Mouse (Mus musculus): ENCODE measurements at regions not wholly inside any gene's neighbourhood (a gene's known extent, or its start where the extent isn't known, plus 50 kb on each side); places are given as distances from the start of the nearest gene placed in this dataset.

GRCm38 (mm10) chr7:36087598-36087997 is 284.8 kb upstream of the Zfp507 start:
- H3K4me3 ChIP-seq, result no peak overlapping the region
- no peak overlapping the region for H3K4me2 ChIP-seq (replicated peaks)
- no peaks in the 10 kb centered on the region for H3K36me3 ChIP-seq
- H3K9me3 ChIP-seq, result no peaks in the 10 kb centered on the region
- WGBS, result 89% methylated on average over 6 of the region's 6 CpGs
- H3K4me1 ChIP-seq, result peaks cover 18% of the 10 kb centered on the region
- no peak overlapping the region for H3K9ac ChIP-seq
- ATAC-seq (ENCODE audit: insufficient number of reproducible peaks, insufficient read depth, low FRiP score, low TSS enrichment), result no peak
- H3K27ac ChIP-seq, result no peak overlapping the region
- H3K27me3 ChIP-seq, result no peaks in the 10 kb centered on the region

- H3K9me3 ChIP-seq, result no peaks in the 10 kb centered on the region
- no peak overlapping the region for H3K27ac ChIP-seq
- H3K9ac ChIP-seq, result no peak overlapping the region
- H3K27me3 ChIP-seq, result no peaks in the 10 kb centered on the region
- H3K4me2 ChIP-seq (replicated peaks), result no peak overlapping the region
- no peak overlapping the region for H3K4me3 ChIP-seq
- peaks cover 22% of the 10 kb centered on the region for H3K4me1 ChIP-seq
- no peaks in the 10 kb centered on the region for H3K36me3 ChIP-seq
- WGBS, result 65% methylated on average over 6 of the region's 6 CpGs
- ATAC-seq (ENCODE audit: insufficient number of reproducible peaks, insufficient read depth, low FRiP score, low TSS enrichment), result no peak
Measured at GRCm38 (mm10) chr7:36078666-36079065, 275.9 kb upstream of the Zfp507 start.

- Histone ChIP-seq H3K4me1 (peaks cover 22% of the 10 kb centered on the region), H3K27me3 (no peaks in the 10 kb centered on the region), H3K4me2 (replicated peaks) (no peak overlapping the region), H3K4me3 (no peak overlapping the region), H3K36me3 (no peaks in the 10 kb centered on the region), H3K9me3 (no peaks in the 10 kb centered on the region), H3K27ac (no peak overlapping the region), H3K9ac (no peak overlapping the region)
- ATAC-seq (ENCODE audit: insufficient number of reproducible peaks, insufficient read depth, low FRiP score, low TSS enrichment), result no peak
- 66% methylated on average over 11 of the region's 11 CpGs for WGBS
Measured at GRCm38 (mm10) chr7:36078089-36078654, 275.4 kb upstream of the Zfp507 start.

GRCm38 (mm10) chr7:36077271-36077670 is 274.5 kb upstream of the Zfp507 start:
- H3K4me1 ChIP-seq, result peaks cover 22% of the 10 kb centered on the region
- no peak overlapping the region for H3K4me3 ChIP-seq
- H3K27ac ChIP-seq, result no peak overlapping the region
- no peaks in the 10 kb centered on the region for H3K27me3 ChIP-seq
- no peaks in the 10 kb centered on the region for H3K9me3 ChIP-seq
- no peak overlapping the region for H3K9ac ChIP-seq
- ATAC-seq (ENCODE audit: insufficient number of reproducible peaks, insufficient read depth, low FRiP score, low TSS enrichment), result no peak
- no peaks in the 10 kb centered on the region for H3K36me3 ChIP-seq
- H3K4me2 ChIP-seq (replicated peaks), result no peak overlapping the region
- 43% methylated on average over 2 of the region's 2 CpGs for WGBS

GRCm38 (mm10) chr7:36076021-36076441 is 273.2 kb upstream of the Zfp507 start:
- ATAC-seq (ENCODE audit: insufficient number of reproducible peaks, insufficient read depth, low FRiP score, low TSS enrichment), result no peak
- H3K4me3 ChIP-seq, result no peak overlapping the region
- no peak overlapping the region for H3K9ac ChIP-seq
- no peaks in the 10 kb centered on the region for H3K27me3 ChIP-seq
- H3K9me3 ChIP-seq, result no peaks in the 10 kb centered on the region
- H3K4me2 ChIP-seq (replicated peaks), result peak overlapping the region; percentile 36
- peak overlapping the region; percentile 50 for H3K27ac ChIP-seq
- no peaks in the 10 kb centered on the region for H3K36me3 ChIP-seq
- H3K4me1 ChIP-seq, result peaks cover 26% of the 10 kb centered on the region
- WGBS, result 3% methylated on average over 11 of the region's 11 CpGs

GRCm38 (mm10) chr7:36071774-36072173 is 269.0 kb upstream of the Zfp507 start:
- no peaks in the 10 kb centered on the region for H3K36me3 ChIP-seq
- 5% methylated on average over 13 of the region's 13 CpGs for WGBS
- ATAC-seq (ENCODE audit: insufficient number of reproducible peaks, insufficient read depth, low FRiP score, low TSS enrichment), result no peak
- 0 out of 2 replicates have a peak overlapping the region, but pooled peaks have one; percentile 6 for H3K4me3 ChIP-seq
- no peaks in the 10 kb centered on the region for H3K27me3 ChIP-seq
- no peaks in the 10 kb centered on the region for H3K9me3 ChIP-seq
- H3K9ac ChIP-seq, result no peak overlapping the region
- no peak overlapping the region for H3K27ac ChIP-seq
- peaks cover 17% of the 10 kb centered on the region for H3K4me1 ChIP-seq
- peak overlapping the region; percentile 37 for H3K4me2 ChIP-seq (replicated peaks)

GRCm38 (mm10) chr7:36066725-36067124 is 263.9 kb upstream of the Zfp507 start:
- Histone ChIP-seq H3K9ac (no peak overlapping the region), H3K36me3 (no peaks in the 10 kb centered on the region), H3K9me3 (no peaks in the 10 kb centered on the region), H3K4me3 (no peak overlapping the region), H3K27me3 (no peaks in the 10 kb centered on the region), H3K4me2 (replicated peaks) (no peak overlapping the region), H3K4me1 (peaks cover 3% of the 10 kb centered on the region; the same call in 1 of the 2 replicates), H3K27ac (no peak overlapping the region)
- no peak for ATAC-seq (ENCODE audit: insufficient number of reproducible peaks, insufficient read depth, low FRiP score, low TSS enrichment)
- WGBS, result 69% methylated on average over 3 of the region's 3 CpGs

- no peak overlapping the region for H3K4me3 ChIP-seq
- H3K9me3 ChIP-seq, result no peaks in the 10 kb centered on the region
- H3K4me2 ChIP-seq (replicated peaks), result no peak overlapping the region
- no peaks in the 10 kb centered on the region for H3K36me3 ChIP-seq
- no peak overlapping the region for H3K9ac ChIP-seq
- 89% methylated on average over 4 of the region's 4 CpGs for WGBS
- H3K27ac ChIP-seq, result no peak overlapping the region
- H3K4me1 ChIP-seq, result peaks cover 3% of the 10 kb centered on the region; the same call in 1 of the 2 replicates
- ATAC-seq (ENCODE audit: insufficient number of reproducible peaks, insufficient read depth, low FRiP score, low TSS enrichment), result no peak
- H3K27me3 ChIP-seq, result no peaks in the 10 kb centered on the region
Measured at GRCm38 (mm10) chr7:36061679-36062078, 258.9 kb upstream of the Zfp507 start.

GRCm38 (mm10) chr7:36060426-36060825 is 257.6 kb upstream of the Zfp507 start:
- H3K4me2 ChIP-seq (replicated peaks), result no peak overlapping the region
- 55% methylated on average over 4 of the region's 4 CpGs for WGBS

GRCm38 (mm10) chr7:36046053-36046452 is 243.2 kb upstream of the Zfp507 start:
- no peaks in the 10 kb centered on the region for H3K4me1 ChIP-seq
- H3K4me3 ChIP-seq, result no peak overlapping the region
- H3K27ac ChIP-seq, result no peak overlapping the region
- no peaks in the 10 kb centered on the region for H3K9me3 ChIP-seq
- no peaks in the 10 kb centered on the region for H3K27me3 ChIP-seq
- WGBS, result 80% methylated on average over 8 of the region's 8 CpGs
- no peak overlapping the region for H3K4me2 ChIP-seq (replicated peaks)
- no peak overlapping the region for H3K9ac ChIP-seq
- no peaks in the 10 kb centered on the region for H3K36me3 ChIP-seq
- ATAC-seq (ENCODE audit: insufficient number of reproducible peaks, insufficient read depth, low FRiP score, low TSS enrichment), result no peak

More at GRCm38 (mm10) chr7:36060426-36060825, 257.6 kb upstream of the Zfp507 start:
- ATAC-seq (ENCODE audit: insufficient number of reproducible peaks, insufficient read depth, low FRiP score, low TSS enrichment), result no peak
- Histone ChIP-seq H3K4me1 (peaks cover 3% of the 10 kb centered on the region; the same call in 1 of the 2 replicates), H3K9me3 (no peaks in the 10 kb centered on the region), H3K4me3 (no peak overlapping the region), H3K9ac (no peak overlapping the region), H3K27ac (no peak overlapping the region), H3K27me3 (no peaks in the 10 kb centered on the region), H3K36me3 (no peaks in the 10 kb centered on the region)

- H3K9ac ChIP-seq, result no peak overlapping the region
- no peak overlapping the region for H3K4me2 ChIP-seq (replicated peaks)
- H3K27me3 ChIP-seq, result no peaks in the 10 kb centered on the region
- H3K27ac ChIP-seq, result no peak overlapping the region
- 95% methylated on average over 3 of the region's 3 CpGs for WGBS
- no peak for ATAC-seq (ENCODE audit: insufficient number of reproducible peaks, insufficient read depth, low FRiP score, low TSS enrichment)
- no peaks in the 10 kb centered on the region for H3K36me3 ChIP-seq
- no peak overlapping the region for H3K4me3 ChIP-seq
- no peaks in the 10 kb centered on the region for H3K4me1 ChIP-seq
- H3K9me3 ChIP-seq, result no peaks in the 10 kb centered on the region
Measured at GRCm38 (mm10) chr7:36031881-36032280, 229.1 kb upstream of the Zfp507 start.

GRCm38 (mm10) chr7:36023015-36023414 is 220.2 kb upstream of the Zfp507 start:
- no peaks in the 10 kb centered on the region for H3K4me1 ChIP-seq
- no peaks in the 10 kb centered on the region for H3K27me3 ChIP-seq
- H3K27ac ChIP-seq, result no peak overlapping the region
- H3K4me3 ChIP-seq, result no peak overlapping the region
- no peaks in the 10 kb centered on the region for H3K36me3 ChIP-seq
- no peak overlapping the region for H3K4me2 ChIP-seq (replicated peaks)
- no peak overlapping the region for H3K9ac ChIP-seq
- 78% methylated on average over 10 of the region's 10 CpGs for WGBS
- no peak for ATAC-seq (ENCODE audit: insufficient number of reproducible peaks, insufficient read depth, low FRiP score, low TSS enrichment)
- H3K9me3 ChIP-seq, result no peaks in the 10 kb centered on the region

All from embryonic facial prominence, embryonic 12.5 days (tissue).